Mouse (Mus musculus) kidney, embryonic 15.5 days (tissue): Measurements from ENCODE around the gene Tmem151b. TPM values are rescaled to one million over a fixed set of nuclear protein-coding genes. Genes with fewer than 3 reads are reported as not detected.

Source experiments
- ATAC-seq: fragments of 200-750 bp; cut with Nextera tagmentation; replicated peaks from 2 replicates; pipeline ENCODE4 v1.8.0; 2017; ENCODE audit warnings: moderate TSS enrichment; ENCODE audit not compliant: low FRiP score
- H3K27ac ChIP-seq: fragments of 300-500 bp; sonication (generic); 2 replicates; pipeline ENCODE4 v1.5.1; 2015; ENCODE audit warnings: mild to moderate bottlenecking, inconsistent platforms
- H3K27me3 ChIP-seq: fragments of 300-500 bp; sonication (generic); 2 replicates; pipeline ENCODE4 v1.6.1; 2015; ENCODE audit warnings: inconsistent platforms
- H3K36me3 ChIP-seq: fragments of 300-500 bp; sonication (generic); 2 replicates; pipeline ENCODE4 v1.6.1; 2015; ENCODE audit warnings: inconsistent platforms
- H3K4me1 ChIP-seq: fragments of 300-500 bp; sonication (generic); 2 replicates; pipeline ENCODE4 v1.6.1; 2015; ENCODE audit warnings: inconsistent platforms
- H3K4me2 ChIP-seq: fragments of 300-500 bp; sonication (generic); 2 replicates; pipeline ENCODE4 v1.6.1; 2015; ENCODE audit warnings: moderate library complexity, mild to moderate bottlenecking, inconsistent platforms
- H3K4me3 ChIP-seq: fragments of 300-500 bp; sonication (generic); replicated peaks from 2 replicates; pipeline ENCODE4 v1.5.1; 2015; ENCODE audit warnings: mild to moderate bottlenecking, inconsistent platforms
- H3K9ac ChIP-seq: fragments of 300-500 bp; sonication (generic); 2 replicates; pipeline ENCODE4 v1.6.1; 2015; ENCODE audit warnings: mild to moderate bottlenecking, inconsistent platforms
- H3K9me3 ChIP-seq: fragments of 300-500 bp; sonication (generic); replicated peaks from 2 replicates; pipeline ENCODE4 v1.6.1; 2016; ENCODE audit warnings: inconsistent platforms
- WGBS: fragments of 180-500 bp; shearing (Covaris S2); methylation state at CpG from one replicate; pipeline ENCODE4 v1.1.7; 2015; ENCODE audit warnings: mixed read lengths; 5-methylcytosine and 5-hydroxymethylcytosine counted together
- polyA plus RNA-seq: library from polyadenylated mRNA; unstranded; fragments of >200 nt; fragmentation: Nextera tagmentation; extraction: Ambion mirVana; gene quantifications from 2 replicates; pipeline ENCODE4 v1.2.1, GENCODE M21; 2015

The Tmem151b gene
- polyA plus RNA-seq, 1 experiment from 2014 or later, result 3.1 TPM

- no peaks in the 10 kb centered on the region for H3K27me3 ChIP-seq
- WGBS, result 46% methylated on average over 16 of the region's 16 CpGs
- H3K36me3 ChIP-seq, result peaks cover 28% of the 10 kb centered on the region
- H3K9ac ChIP-seq, result 0 out of 2 replicates have a peak overlapping the region, but pooled peaks have one; percentile 21
- H3K9me3 ChIP-seq, result no peaks in the 10 kb centered on the region
- H3K4me2 ChIP-seq, result peak overlapping the region; percentile 99
- H3K27ac ChIP-seq, result peak overlapping the region; percentile 49
- no peak for ATAC-seq
- H3K4me3 ChIP-seq, result 0 out of 2 replicates have a peak overlapping the region, but pooled peaks have one; percentile 6
- peaks cover 66% of the 10 kb centered on the region for H3K4me1 ChIP-seq
Observed at GRCm38 (mm10) chr17:45591701-45592605, 42.5 kb upstream of the Tmem151b start.

DNA sequence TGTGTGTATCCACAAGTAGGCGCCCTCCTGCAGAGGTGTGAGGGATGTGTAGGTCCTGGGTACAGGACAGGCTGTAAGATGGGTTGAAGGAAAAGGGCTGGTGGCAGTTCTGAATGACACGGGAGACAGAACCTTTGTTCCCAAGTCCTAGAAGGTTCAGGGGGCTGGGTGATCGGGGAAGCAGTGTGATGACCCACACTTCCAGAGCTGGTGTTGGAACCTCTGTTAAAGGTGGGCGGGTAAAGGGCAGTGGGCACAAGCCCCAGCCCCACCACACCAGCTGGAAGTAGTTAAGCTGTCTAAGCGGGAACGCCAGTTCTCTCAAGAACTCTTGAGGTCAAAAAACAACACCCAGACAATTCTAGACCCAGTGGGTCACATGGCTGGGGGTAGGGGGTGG lies 40.9 kb upstream of the Tmem151b start:
- H3K4me1 ChIP-seq, result peaks cover 58% of the 10 kb centered on the region
- peaks cover 40% of the 10 kb centered on the region for H3K36me3 ChIP-seq
- no peak overlapping the region for H3K4me3 ChIP-seq
- no peaks in the 10 kb centered on the region for H3K9me3 ChIP-seq
- 73% methylated on average over 6 of the region's 6 CpGs for WGBS
- H3K27ac ChIP-seq, result no peak overlapping the region
- H3K4me2 ChIP-seq, result no peak overlapping the region
- no peaks in the 10 kb centered on the region for H3K27me3 ChIP-seq
- ATAC-seq, result no peak
- H3K9ac ChIP-seq, result no peak overlapping the region

GRCm38 (mm10) chr17:45589844-45590243 lies 40.4 kb upstream of the Tmem151b start:
- peaks cover 59% of the 10 kb centered on the region for H3K4me1 ChIP-seq
- no peak overlapping the region for H3K27ac ChIP-seq
- no peak for ATAC-seq
- no peaks in the 10 kb centered on the region for H3K27me3 ChIP-seq
- WGBS, result 88% methylated on average over 8 of the region's 8 CpGs
- H3K4me3 ChIP-seq, result no peak overlapping the region
- H3K9me3 ChIP-seq, result no peaks in the 10 kb centered on the region
- H3K9ac ChIP-seq, result no peak overlapping the region
- peaks cover 40% of the 10 kb centered on the region for H3K36me3 ChIP-seq
- H3K4me2 ChIP-seq, result no peak overlapping the region

DNA sequence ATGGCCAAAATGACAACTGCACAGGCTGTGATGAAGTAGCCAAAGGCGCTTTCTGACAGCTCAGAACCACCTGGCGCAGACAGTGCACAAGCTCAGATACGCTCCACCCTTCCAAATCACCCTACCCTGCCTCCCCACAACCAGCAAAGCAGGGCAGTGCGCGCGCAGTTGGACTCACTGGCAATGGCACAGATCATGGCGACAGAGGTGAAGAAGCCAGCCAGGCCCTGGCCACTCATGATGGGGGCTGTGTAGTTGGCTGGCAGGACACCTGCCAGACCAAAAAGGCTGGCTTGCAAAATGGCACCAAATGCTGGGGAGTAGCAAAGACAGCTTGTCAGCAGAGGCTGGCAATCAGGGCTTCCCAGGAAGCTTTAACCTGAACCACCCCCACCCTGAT lies 39.8 kb upstream of the Tmem151b start:
- no peak overlapping the region for H3K4me2 ChIP-seq
- no peak overlapping the region for H3K4me3 ChIP-seq
- no peak for ATAC-seq
- 95% methylated on average over 7 of the region's 7 CpGs for WGBS
- no peaks in the 10 kb centered on the region for H3K27me3 ChIP-seq
- no peak overlapping the region for H3K27ac ChIP-seq
- peaks cover 59% of the 10 kb centered on the region for H3K4me1 ChIP-seq
- H3K36me3 ChIP-seq, result peaks cover 40% of the 10 kb centered on the region
- no peak overlapping the region for H3K9ac ChIP-seq
- no peaks in the 10 kb centered on the region for H3K9me3 ChIP-seq

DNA sequence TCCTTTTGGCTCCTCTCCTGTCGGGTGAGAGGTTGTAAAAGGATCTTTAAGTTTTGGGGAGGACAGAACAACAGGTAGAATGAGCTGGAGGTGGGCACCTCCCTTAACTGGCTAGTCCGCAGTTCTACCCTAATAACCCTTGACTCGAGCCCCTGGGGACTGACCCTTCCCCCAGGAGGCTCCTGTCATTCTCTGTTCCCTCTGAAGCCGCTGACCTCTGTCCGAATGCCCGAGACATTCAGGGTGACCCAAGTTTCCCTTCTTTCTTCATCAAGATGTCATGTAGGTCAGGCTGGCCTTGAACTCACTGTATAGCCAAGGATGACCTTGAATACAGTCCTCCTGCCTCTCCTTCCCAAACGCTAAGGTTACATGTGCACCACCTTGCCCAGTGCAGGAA lies 38.9 kb upstream of the Tmem151b start:
- Histone ChIP-seq H3K4me1 (peaks cover 54% of the 10 kb centered on the region), H3K9ac (no peak overlapping the region), H3K4me3 (no peak overlapping the region), H3K27me3 (no peaks in the 10 kb centered on the region), H3K36me3 (peaks cover 40% of the 10 kb centered on the region), H3K27ac (no peak overlapping the region), H3K4me2 (no peak overlapping the region), H3K9me3 (no peaks in the 10 kb centered on the region)
- no peak for ATAC-seq
- 74% methylated on average over 7 of the region's 7 CpGs for WGBS

GRCm38 (mm10) chr17:45586449-45586837 lies 37.0 kb upstream of the Tmem151b start:
- 95% methylated on average over 3 of the region's 3 CpGs for WGBS
- Histone ChIP-seq H3K4me3 (no peak overlapping the region), H3K36me3 (peaks cover 40% of the 10 kb centered on the region), H3K27ac (peak overlapping the region; percentile 90), H3K4me2 (no peak overlapping the region), H3K27me3 (no peaks in the 10 kb centered on the region), H3K4me1 (peaks cover 38% of the 10 kb centered on the region), H3K9ac (no peak overlapping the region), H3K9me3 (no peaks in the 10 kb centered on the region)
- ATAC-seq, result no peak

DNA sequence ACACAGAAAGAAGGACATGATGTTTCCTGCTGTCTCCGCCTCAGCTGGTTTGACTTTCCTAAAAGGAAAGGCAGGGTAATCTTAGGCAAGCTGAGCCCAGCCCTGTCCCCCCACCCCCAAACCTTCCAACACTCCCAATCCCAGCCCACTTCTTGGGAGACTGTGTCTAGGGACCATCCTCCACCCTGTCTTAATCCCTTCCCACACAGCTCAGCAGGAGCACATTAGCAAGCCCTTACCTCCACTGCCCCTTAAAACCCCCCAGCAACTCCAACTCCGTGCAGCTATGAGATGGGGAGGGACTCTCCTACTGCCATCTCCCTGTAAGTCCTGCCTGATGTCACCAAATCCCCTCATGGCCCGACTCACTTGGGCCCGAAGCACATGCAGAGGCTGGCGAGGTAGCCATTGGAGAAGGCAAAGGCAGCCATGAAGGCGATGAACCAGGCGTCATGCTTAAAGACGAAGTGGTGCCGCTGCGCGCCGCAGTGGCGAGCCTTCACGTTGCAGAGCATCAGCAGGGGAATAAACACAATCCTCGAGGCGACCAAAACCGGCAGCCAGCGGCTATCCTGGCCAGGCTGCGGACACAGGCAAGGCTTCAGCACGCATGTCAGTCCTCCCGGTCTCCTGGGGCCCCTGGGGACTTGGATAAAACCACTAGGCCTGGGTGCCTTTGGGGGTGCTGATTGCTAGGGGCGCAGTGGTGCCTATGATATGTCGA lies 36.4 kb upstream of the Tmem151b start:
- Histone ChIP-seq H3K4me2 (peak overlapping the region; percentile 13; the same call in 1 of the 2 replicates), H3K9me3 (no peaks in the 10 kb centered on the region), H3K36me3 (peaks cover 40% of the 10 kb centered on the region), H3K27ac (peak overlapping the region; percentile 90), H3K4me1 (peaks cover 38% of the 10 kb centered on the region), H3K4me3 (no peak overlapping the region), H3K9ac (no peak overlapping the region), H3K27me3 (no peaks in the 10 kb centered on the region)
- no peak; the same call in 1 of the 2 replicates for ATAC-seq
- WGBS, result 82% methylated on average over 23 of the region's 23 CpGs

DNA sequence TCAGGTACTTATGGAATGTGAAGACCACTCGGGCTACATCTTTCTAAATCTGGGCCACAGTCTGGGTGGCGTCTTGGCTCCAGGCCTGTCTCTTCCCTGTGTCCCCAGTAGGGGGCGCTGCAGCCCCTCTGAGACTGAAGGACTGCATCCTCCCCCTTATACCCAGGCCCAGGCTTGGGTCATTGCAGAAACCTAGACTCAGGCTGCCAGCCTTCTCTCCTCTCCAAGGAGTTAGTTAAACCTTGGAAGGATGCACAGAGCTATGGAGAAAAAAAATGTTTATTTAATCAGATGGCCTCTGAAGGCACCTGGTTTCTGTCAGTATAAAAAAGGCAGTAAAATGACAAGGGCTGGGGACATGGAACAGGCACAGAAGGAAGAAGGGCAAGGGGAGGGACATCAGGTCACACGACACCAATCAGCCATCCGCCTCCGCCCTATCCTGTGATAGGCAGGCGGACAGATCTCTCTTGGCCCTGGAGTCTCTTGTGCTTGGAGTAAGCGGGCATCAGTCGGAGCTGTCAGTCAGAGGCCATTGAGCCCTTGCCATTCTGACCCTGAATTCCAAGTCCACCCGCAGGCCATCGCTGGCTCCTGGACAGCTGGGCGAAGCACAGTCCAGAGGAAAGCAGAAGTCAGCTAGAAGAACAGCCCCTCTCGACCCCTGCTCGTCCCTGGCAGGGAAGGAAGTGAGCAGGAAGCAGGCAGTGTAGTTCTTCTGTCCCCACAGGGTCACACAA lies 35.6 kb upstream of the Tmem151b start:
- Histone ChIP-seq H3K9me3 (no peaks in the 10 kb centered on the region), H3K27me3 (no peaks in the 10 kb centered on the region), H3K4me1 (peaks cover 36% of the 10 kb centered on the region), H3K27ac (peak overlapping the region; percentile 90), H3K36me3 (peaks cover 40% of the 10 kb centered on the region), H3K4me3 (no peak overlapping the region), H3K4me2 (peak overlapping the region; percentile 30), H3K9ac (0 out of 2 replicates have a peak overlapping the region, but pooled peaks have one; percentile 14)
- ATAC-seq, result peak; percentile 55
- WGBS, result 15% methylated on average over 14 of the region's 14 CpGs

GRCm38 (mm10) chr17:45584096-45584896 lies 34.8 kb upstream of the Tmem151b start:
- Histone ChIP-seq H3K27me3 (no peaks in the 10 kb centered on the region), H3K4me1 (peaks cover 36% of the 10 kb centered on the region), H3K27ac (peak overlapping the region; percentile 90), H3K9ac (0 out of 2 replicates have a peak overlapping the region, but pooled peaks have one; percentile 14), H3K4me2 (peak overlapping the region; percentile 30), H3K4me3 (no peak overlapping the region), H3K36me3 (peaks cover 33% of the 10 kb centered on the region), H3K9me3 (no peaks in the 10 kb centered on the region)
- peak; percentile 20; the same call in 1 of the 2 replicates for ATAC-seq
- WGBS, result 32% methylated on average over 12 of the region's 12 CpGs

- H3K9ac ChIP-seq, result no peak overlapping the region
- no peaks in the 10 kb centered on the region for H3K9me3 ChIP-seq
- H3K27ac ChIP-seq, result no peak overlapping the region
- peaks cover 44% of the 10 kb centered on the region for H3K4me1 ChIP-seq
- peaks cover 19% of the 10 kb centered on the region for H3K36me3 ChIP-seq
- WGBS, result 56% methylated on average over 6 of the region's 6 CpGs
- H3K4me2 ChIP-seq, result no peak overlapping the region
- H3K27me3 ChIP-seq, result no peaks in the 10 kb centered on the region
- no peak overlapping the region for H3K4me3 ChIP-seq
- no peak for ATAC-seq
Observed at GRCm38 (mm10) chr17:45582715-45583355, 33.4 kb upstream of the Tmem151b start.

DNA sequence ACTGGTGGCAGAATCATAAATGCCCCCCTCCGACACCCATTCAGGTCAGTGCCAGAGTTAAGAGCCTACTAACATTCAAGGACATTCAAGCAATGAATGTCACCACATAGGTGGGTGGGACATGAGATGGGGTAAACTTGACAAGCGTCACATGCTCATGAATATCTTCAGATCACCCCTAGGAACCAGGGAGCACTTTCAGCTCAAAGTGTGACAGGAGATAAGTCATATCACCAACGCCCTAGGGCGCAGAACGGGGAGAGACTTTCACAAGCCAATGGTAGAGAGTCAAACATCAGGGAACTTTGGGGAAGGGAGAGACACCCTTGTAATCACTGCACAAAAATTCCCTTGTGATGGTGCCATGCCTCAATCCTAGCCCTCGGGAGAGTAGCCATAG lies 32.7 kb upstream of the Tmem151b start:
- no peaks in the 10 kb centered on the region for H3K9me3 ChIP-seq
- H3K9ac ChIP-seq, result no peak overlapping the region
- H3K36me3 ChIP-seq, result peaks cover 14% of the 10 kb centered on the region
- WGBS, result 94% methylated on average over 6 of the region's 6 CpGs
- peaks cover 44% of the 10 kb centered on the region for H3K4me1 ChIP-seq
- no peak overlapping the region for H3K4me2 ChIP-seq
- no peak overlapping the region for H3K4me3 ChIP-seq
- no peak overlapping the region for H3K27ac ChIP-seq
- H3K27me3 ChIP-seq, result no peaks in the 10 kb centered on the region
- no peak for ATAC-seq
